Mouse (Mus musculus) embryonic facial prominence, embryonic 14.5 days (tissue): ENCODE measurements around the gene Plin4. TPM values are rescaled to one million over a fixed set of nuclear protein-coding genes. Genes with fewer than 3 reads are reported as not detected.

Experiments used
- ATAC-seq: fragments of 200-750 bp; cut with Nextera tagmentation; 2 replicates; pipeline ENCODE4 v1.8.0; 2017; ENCODE audit warnings: low read depth, moderate number of reproducible peaks, moderate TSS enrichment
- DNase-seq: peaks from one replicate; pipeline ENCODE4 v3.0.0-alpha.2; 2015; ENCODE audit warnings: low spot score
- H3K27ac ChIP-seq: fragments of 300-500 bp; sonication (generic); replicated peaks from 2 replicates; pipeline ENCODE4 v1.5.1; 2014; ENCODE audit warnings: low read depth, mild to moderate bottlenecking, low read length, moderate library complexity
- H3K27me3 ChIP-seq: fragments of 300-500 bp; sonication (generic); replicated peaks from 2 replicates; pipeline ENCODE4 v1.6.1; 2014; ENCODE audit warnings: low read length; ENCODE audit not compliant: control insufficient read depth, insufficient read depth
- H3K36me3 ChIP-seq: fragments of 300-500 bp; sonication (generic); 2 replicates; pipeline ENCODE4 v1.6.1; 2014; ENCODE audit warnings: low read length, mixed read lengths; ENCODE audit not compliant: control insufficient read depth, insufficient read depth
- H3K4me1 ChIP-seq: fragments of 300-500 bp; sonication (generic); 2 replicates; pipeline ENCODE4 v1.6.1; 2014; ENCODE audit warnings: antibody characterized with exemption, low read length; ENCODE audit not compliant: control insufficient read depth, insufficient read depth
- H3K4me2 ChIP-seq: fragments of 300-500 bp; sonication (generic); 2 replicates; pipeline ENCODE4 v1.6.1; 2014; ENCODE audit warnings: low read depth, mild to moderate bottlenecking, low read length, moderate library complexity, mixed read lengths
- H3K4me3 ChIP-seq: fragments of 300-500 bp; sonication (generic); 2 replicates; pipeline ENCODE4 v1.5.1; 2014; ENCODE audit warnings: low read depth, mild to moderate bottlenecking, low read length
- H3K9ac ChIP-seq: fragments of 300-500 bp; sonication (generic); 2 replicates; pipeline ENCODE4 v1.6.1; 2014; ENCODE audit warnings: low read depth, mild to moderate bottlenecking, low read length, moderate library complexity, mixed read lengths
- H3K9me3 ChIP-seq: fragments of 300-500 bp; sonication (generic); 2 replicates; pipeline ENCODE4 v1.6.1; 2016; ENCODE audit warnings: low read length; ENCODE audit not compliant: control insufficient read depth
- WGBS: fragments of 180-500 bp; shearing (Covaris S2); extraction: QIAGEN DNeasy Blood & Tissue Kit; methylation state at CpG from one replicate; pipeline ENCODE4 v1.1.7; 2014; 5-methylcytosine and 5-hydroxymethylcytosine counted together
- polyA plus RNA-seq: library from polyadenylated mRNA; unstranded; fragments of >200 nt; fragmentation: Nextera tagmentation; extraction: Ambion mirVana; gene quantifications from 2 replicates; pipeline ENCODE4 v1.2.1, GENCODE M21; 2014

The Plin4 gene
- polyA plus RNA-seq, result 0.08 and 0.33 TPM in 2 replicates

DNA sequence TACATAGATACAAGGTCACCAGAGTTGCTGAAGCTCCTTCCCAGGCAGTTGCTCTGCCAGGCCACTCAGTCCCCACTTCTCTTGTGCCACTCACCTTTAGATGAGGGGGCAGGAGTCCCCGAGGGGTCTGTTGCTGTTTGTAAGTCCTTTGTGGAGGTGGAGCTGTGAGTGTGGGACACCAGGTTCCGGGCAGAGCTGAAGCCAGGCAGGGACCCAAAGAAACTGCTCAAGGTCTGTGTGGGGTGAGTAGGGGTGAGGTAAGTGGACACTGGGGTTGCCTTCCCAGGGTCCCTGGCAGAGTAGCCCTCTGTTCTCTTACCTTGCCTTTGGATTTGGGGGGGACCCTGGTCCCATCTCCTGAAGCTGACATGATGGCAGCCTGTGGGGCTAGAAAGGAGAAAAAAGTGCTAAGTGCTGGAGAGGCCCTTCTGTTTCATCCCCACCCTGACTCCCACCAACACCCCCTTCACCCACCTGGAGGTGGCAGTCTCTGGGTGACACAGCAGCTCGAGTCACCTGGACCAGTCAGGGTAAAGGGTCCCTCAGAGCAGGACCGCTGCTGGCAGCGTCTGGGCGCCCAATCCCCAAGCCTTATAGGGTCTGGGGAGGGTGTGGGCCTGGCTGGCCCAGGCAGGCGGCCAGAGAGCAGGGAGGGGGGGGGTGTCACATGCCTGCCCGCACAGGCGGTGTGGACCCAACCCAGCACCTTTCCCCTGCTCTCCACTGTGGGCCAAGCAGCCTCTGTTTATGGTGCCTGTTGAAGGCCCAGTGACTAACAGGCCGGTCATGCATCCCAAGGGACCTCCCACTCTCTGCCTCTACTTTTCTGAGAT lies at the start of gene Plin4:
Gene Plin4 (minus strand): TSS at position 585 of the 833 bp plus-strand sequence.
- DNase-seq, result no peak
- Histone ChIP-seq H3K4me3 (no peak within 1 kb of the TSS), H3K4me2 (no peak within 1 kb of the TSS), H3K9me3 (no peaks in the 10 kb centered on the region), H3K27me3 (no peaks in the 10 kb centered on the region), H3K4me1 (no peaks in the 10 kb centered on the region), H3K36me3 (no peaks in the 10 kb centered on the region), H3K27ac (no peak within 1 kb of the TSS), H3K9ac (no peak within 1 kb of the TSS)
- WGBS, result 60% methylated on average over 7 of the region's 10 CpGs
- ATAC-seq, result 0 out of 2 replicates have a peak, but pooled peaks have one; percentile 23

DNA sequence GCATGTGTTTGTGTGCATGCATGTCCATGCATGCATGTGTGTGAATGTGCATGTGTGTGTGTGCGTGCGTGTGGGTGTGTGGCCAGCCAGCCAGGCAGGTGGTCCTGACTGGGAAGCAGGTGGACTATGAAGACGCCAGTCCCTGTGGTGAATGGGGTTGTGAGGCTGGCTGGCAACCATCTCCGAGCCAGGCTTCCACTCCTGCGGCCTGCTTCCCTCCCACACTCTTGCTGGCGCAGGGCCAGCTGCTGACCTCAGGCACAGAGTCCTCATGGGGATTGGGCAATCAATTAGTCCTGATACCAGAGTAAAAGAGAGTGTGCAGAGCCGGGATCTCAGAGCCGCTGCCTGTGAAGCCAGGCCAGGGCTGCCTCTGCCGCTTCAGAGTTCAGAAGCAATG lies 44.0 kb upstream of the Plin4 start:
- Histone ChIP-seq H3K36me3 (no peaks in the 10 kb centered on the region), H3K27me3 (peaks cover 32% of the 10 kb centered on the region), H3K27ac (no peak overlapping the region), H3K9me3 (no peaks in the 10 kb centered on the region), H3K4me3 (no peak overlapping the region), H3K4me1 (no peaks in the 10 kb centered on the region), H3K9ac (no peak overlapping the region), H3K4me2 (no peak overlapping the region)
- DNase-seq (peak; percentile 67), ATAC-seq (peak; percentile 22; the same call in 1 of the 2 replicates)
- 38% methylated on average over 7 of the region's 9 CpGs for WGBS

DNA sequence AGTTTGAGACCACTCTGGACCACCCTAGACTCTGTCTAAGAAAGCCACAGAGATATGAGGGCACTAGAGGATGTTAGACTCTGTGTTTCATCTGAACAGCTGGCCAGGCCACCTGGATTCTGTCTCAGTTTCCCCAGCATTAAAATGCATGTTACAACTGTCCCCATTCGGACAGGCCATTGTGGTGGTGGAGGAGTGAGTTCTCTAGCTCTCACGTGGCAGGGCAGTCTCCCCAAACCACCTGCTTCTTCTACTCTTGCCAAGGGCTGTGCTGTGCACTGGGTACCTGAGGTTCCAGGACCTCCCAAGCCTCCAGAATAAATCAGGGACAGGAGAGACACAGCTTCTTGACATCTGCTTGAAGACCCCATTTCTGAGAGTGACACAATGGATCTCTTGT lies 40.3 kb upstream of the Plin4 start:
- Histone ChIP-seq H3K9me3 (no peaks in the 10 kb centered on the region), H3K27me3 (peaks cover 44% of the 10 kb centered on the region), H3K4me1 (no peaks in the 10 kb centered on the region), H3K9ac (no peak overlapping the region), H3K36me3 (no peaks in the 10 kb centered on the region), H3K27ac (no peak overlapping the region), H3K4me2 (no peak overlapping the region), H3K4me3 (no peak overlapping the region)
- ATAC-seq, result no peak
- 23% methylated on average over 2 of the region's 2 CpGs for WGBS
- DNase-seq, result no peak

DNA sequence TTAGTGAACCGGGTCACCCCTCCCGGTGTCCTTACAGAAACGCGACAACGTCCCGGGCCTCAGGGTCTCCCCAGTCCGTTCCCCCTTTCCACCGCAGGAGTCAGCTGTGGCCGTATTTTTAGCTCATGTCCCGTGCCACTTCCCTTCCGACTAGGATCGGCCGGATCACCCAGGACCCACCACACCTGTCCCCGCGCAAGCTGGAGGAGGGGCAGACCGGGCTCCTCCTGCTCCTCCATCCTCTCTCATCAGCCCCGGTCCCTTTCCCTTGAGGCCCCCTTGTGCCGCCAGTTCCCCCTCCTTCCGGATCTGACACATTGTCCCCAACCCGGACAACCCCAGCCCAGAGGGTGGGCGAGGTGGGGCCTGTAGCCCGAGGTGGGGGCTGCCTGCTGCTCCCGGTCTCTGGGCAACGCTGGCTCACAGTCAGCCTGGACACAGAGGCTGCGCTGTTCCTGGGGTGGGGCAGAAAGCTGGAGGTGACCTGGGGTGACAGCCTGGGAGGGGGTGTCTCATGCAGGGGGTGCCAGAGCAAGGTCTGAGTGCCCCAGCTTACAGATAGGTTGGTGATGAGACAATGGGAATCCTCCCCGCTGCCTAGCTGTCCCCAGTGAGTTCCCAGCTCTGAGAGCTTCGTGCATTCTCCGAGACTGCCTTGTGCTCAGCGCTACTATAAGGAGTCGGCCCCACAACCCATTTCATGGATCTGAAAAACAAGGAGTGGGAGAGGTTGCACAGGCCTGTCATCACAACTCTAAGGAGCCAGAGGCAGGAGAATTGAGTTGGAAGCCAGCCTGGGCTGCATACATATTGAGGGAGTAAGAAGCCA lies 39.4 kb upstream of the Plin4 start:
- Histone ChIP-seq H3K27ac (no peak overlapping the region), H3K4me2 (peak overlapping the region; percentile 40), H3K36me3 (no peaks in the 10 kb centered on the region), H3K9ac (peak overlapping the region; percentile 15; the same call in 1 of the 2 replicates), H3K9me3 (no peaks in the 10 kb centered on the region), H3K27me3 (peaks cover 47% of the 10 kb centered on the region), H3K4me3 (peak overlapping the region; percentile 17), H3K4me1 (no peaks in the 10 kb centered on the region)
- 4% methylated on average over 21 of the region's 30 CpGs for WGBS
- DNase-seq (no peak), ATAC-seq (peak; percentile 51)

DNA sequence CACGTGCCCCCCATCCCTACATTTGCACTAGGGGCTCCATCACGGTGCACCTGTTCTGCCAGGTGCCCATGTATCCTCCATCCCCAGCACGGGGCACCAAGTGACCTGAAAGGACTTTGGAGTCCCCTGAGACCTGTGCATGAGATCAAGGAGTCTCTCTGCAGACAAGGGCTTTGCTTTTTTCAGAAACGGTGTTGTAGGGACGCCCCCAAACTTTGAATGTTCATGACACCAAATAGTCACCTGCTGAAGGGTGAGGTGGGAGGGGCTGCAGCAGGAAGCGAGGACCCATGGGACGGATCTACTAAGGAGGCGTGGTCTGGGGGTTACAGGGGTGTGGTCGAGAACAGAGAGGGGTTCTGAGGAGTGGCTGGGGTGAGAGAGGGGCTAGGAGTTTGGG lies 38.7 kb upstream of the Plin4 start:
- H3K4me3 ChIP-seq, result peak overlapping the region; percentile 17
- H3K4me2 ChIP-seq, result peak overlapping the region; percentile 40; the same call in 1 of the 2 replicates
- no peaks in the 10 kb centered on the region for H3K9me3 ChIP-seq
- DNase-seq (no peak), ATAC-seq (no peak)
- no peak overlapping the region for H3K27ac ChIP-seq
- no peaks in the 10 kb centered on the region for H3K4me1 ChIP-seq
- no peaks in the 10 kb centered on the region for H3K36me3 ChIP-seq
- peaks cover 49% of the 10 kb centered on the region for H3K27me3 ChIP-seq
- no peak overlapping the region for H3K9ac ChIP-seq
- 25% methylated on average over 9 of the region's 9 CpGs for WGBS

DNA sequence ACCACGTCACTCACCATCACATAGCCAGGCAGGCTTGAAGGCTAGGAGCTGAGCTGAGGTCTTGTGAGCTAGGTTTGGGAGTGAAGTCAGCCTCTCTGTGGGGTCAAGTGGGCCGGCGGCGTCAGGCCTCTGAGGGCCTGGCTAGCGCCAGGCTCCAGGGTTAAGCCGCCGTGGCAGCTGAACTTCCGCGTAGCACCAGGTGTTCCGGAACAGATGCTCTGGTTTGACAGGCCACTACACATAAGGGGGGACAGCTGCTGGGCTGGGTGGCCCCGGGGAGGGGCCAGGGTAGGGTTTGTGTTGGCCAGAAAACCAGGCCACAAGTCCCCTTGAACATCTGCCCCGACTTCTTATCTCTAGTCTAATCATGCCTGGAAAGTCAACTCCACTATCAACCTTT lies 37.8 kb upstream of the Plin4 start:
- no peak overlapping the region for H3K4me3 ChIP-seq
- H3K27me3 ChIP-seq, result peaks cover 50% of the 10 kb centered on the region
- no peaks in the 10 kb centered on the region for H3K36me3 ChIP-seq
- 56% methylated on average over 12 of the region's 12 CpGs for WGBS
- H3K4me1 ChIP-seq, result no peaks in the 10 kb centered on the region
- DNase-seq (peak; percentile 63), ATAC-seq (peak; percentile 69; the same call in 1 of the 2 replicates)
- no peak overlapping the region for H3K9ac ChIP-seq
- H3K27ac ChIP-seq, result no peak overlapping the region
- no peaks in the 10 kb centered on the region for H3K9me3 ChIP-seq
- H3K4me2 ChIP-seq, result no peak overlapping the region

DNA sequence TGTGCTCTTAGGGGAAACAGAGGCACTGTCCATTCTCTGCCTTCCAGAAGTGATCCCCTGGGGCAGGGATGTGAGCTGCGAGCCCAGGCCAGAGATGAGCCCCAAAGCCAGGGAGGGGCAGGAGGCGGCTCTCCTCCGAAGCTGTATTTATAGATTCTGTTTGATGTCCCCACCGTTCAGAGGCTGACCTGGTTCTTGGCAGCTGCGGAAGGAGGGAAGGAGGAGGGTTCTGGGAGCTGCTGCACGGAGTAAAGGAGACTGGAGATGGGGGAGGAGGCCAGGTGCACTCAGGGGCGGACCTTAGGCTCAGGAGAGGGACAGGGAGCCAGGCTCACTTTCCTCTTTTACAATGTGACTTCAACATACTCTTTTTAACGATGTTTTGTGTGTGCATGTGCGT lies 36.5 kb upstream of the Plin4 start:
- ATAC-seq, result no peak
- peaks cover 4% of the 10 kb centered on the region for H3K4me1 ChIP-seq
- H3K4me3 ChIP-seq, result no peak overlapping the region
- WGBS, result 11% methylated on average over 9 of the region's 9 CpGs
- no peak overlapping the region for H3K9ac ChIP-seq
- no peak overlapping the region for H3K4me2 ChIP-seq
- DNase-seq, result no peak
- no peaks in the 10 kb centered on the region for H3K36me3 ChIP-seq
- no peak overlapping the region for H3K27ac ChIP-seq
- H3K27me3 ChIP-seq, result peaks cover 63% of the 10 kb centered on the region
- no peaks in the 10 kb centered on the region for H3K9me3 ChIP-seq

DNA sequence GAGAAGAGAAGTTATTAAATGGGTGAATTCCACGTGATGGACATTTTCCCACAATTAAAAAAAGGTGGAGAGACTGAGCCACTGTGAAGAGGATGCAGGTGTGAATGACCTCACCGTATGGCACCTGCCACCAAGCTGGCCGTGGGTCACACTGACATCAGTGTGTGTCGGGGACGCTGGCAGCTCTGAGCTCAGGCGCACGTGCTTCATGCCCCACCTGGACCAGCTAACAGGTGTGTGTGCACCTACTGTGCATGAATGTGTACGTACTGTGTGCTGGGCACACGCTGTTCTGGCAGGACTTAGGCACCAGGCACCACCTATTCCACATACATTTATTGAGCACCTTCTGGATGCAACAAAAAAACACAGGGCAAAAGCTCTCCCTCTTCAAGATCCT lies 34.9 kb upstream of the Plin4 start:
- no peak overlapping the region for H3K27ac ChIP-seq
- DNase-seq (no peak), ATAC-seq (no peak)
- no peaks in the 10 kb centered on the region for H3K9me3 ChIP-seq
- no peak overlapping the region for H3K4me2 ChIP-seq
- H3K4me1 ChIP-seq, result peaks cover 6% of the 10 kb centered on the region
- WGBS, result 78% methylated on average over 9 of the region's 9 CpGs
- H3K36me3 ChIP-seq, result no peaks in the 10 kb centered on the region
- peaks cover 67% of the 10 kb centered on the region for H3K27me3 ChIP-seq
- H3K9ac ChIP-seq, result no peak overlapping the region
- H3K4me3 ChIP-seq, result no peak overlapping the region
